Mouse (Mus musculus): ENCODE results near the gene Hcar2.
A peak's percentile ranks its signal among the peaks of the same experiment; 100 is the strongest.

Gene Hcar2

DNA sequence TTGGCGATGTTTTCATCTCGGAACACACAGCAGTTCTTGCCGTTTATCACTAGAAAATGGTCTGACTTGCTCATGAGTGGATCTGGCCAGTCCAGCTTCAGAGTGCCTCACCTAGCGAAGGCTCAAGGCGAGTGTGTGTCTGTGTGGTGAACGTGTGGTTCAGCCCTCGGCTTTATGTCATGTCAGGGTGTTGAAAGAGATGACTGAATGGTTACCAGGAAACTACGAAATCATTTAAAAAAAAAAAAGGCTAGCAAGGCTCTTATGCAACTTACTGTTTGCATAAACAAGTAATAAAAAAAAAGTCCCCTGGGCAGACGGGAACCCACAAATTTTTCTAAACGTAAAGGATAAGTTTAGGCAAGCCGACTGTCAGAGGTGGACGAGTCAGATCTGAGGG is at the start of gene Hcar2:
Gene Hcar2, minus strand, starts transcription at position 135 of the 400 bp plus-strand sequence.
- DNase-seq: no peak

DNA sequence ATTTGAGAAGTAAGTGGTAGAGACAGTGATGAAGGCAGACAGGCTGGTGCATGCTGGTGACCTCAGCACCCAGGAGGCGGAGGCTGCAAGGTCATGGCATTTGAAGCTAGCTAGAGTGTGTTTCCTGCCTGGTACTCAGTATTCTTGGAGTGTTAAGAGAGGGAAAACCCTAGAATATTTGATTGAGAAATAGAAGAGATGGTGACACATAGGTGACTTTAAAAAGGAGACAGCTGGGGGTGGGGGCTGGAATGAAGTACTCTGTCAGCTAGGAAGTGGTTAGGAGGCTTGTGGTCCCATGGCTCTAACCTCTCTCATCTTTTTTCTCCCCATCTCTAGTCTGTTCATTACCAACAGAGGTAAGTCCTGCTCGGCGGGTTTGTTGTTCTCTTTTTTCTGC is 49.6 kb upstream of the Hcar2 start:
- no peak for DNase-seq

DNA sequence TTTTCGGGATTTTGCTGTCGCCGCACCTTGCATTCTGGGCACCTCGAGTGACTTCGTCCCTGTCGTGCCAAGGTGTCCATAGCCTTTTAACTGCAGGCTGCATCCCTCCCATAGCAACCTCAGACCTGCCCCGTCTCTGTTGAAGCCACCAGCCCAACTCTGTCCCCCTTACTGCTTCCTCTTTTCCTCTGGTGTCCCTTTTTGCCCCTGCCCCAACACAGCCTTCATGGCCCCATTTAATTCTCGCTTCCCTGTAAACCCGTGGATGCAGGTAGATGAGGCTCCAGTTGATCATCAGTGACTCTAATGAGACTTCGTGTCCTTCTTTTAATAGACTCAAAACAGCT is 42.3 kb upstream of the Hcar2 start:
- no peak for DNase-seq

DNA sequence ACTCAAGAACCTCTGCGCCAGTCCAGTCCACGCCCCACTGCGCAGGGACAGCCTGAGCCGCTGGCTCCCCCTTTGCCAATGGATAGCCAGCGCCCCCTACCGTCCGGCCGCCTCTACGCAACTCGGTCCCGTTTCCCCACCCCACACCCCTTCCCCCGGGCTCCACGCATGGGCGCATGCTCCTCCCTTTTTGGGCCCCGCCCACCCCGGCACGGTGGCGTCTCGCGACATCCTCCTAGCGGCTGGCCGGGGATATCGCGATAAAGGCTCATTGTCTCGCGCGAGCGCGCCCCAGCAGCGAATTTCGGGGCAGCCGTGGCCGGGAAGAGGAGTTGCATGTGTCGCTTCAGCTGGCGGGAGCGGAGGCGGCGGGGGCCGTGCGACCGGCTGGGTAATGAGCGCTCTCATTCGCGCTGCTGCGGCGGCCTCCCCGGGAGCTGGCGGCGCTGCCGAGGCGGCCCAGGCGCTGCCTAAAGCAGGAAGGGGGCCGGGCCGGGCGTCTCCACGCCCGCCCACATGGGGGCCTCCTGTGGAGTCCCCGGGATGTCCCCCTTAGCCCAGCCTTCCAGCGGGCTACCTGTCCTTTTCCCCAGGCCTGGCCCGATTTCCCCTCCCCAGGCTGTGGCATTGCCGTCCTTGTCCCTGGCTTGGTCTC is 41.8 kb upstream of the Hcar2 start, which contains the start of gene Denr:
Gene Denr, plus strand, starts transcription at position 200 of the 655 bp plus-strand sequence.
- DNase-seq: peak; percentile 98 to 100

DNA sequence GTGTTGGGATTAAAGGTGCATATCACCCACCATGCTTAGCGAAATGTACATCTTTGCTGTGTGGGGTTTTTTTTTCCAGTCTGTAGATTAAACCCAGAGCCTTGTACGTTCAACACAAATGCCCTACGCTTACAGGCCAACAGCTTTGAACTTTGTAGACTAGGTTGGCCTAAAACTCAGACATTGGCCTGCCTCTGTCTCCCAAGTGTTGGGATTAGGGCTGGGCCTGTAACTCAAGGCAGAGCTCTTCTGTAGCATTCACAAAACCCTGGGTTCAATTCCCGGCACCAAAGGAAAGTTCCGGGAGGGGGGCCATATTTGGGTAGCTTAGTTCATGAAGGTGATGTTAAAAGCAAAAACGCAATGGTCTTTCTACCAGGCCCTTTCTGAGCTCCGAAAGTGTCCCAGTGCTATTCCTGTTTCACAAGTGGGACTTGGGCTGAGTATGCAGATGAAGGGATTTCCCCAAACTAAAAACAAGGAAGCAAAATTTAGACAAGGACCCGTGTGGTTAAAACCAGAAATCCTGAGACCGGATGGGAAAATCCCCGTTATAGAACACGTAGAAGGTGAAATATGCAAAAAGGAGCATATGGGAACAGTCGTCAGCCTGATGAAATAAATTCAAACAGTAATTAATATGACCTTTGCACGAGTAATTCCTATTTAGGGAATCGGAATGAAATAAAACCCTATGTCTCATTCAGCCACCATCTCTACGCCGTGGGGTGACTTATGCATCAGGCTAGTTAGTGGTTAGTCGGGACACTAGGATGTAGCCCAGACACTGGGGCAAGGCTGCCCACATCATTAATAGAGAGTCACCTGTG is 41.1 kb upstream of the Hcar2 start:
- no peak for DNase-seq

DNA sequence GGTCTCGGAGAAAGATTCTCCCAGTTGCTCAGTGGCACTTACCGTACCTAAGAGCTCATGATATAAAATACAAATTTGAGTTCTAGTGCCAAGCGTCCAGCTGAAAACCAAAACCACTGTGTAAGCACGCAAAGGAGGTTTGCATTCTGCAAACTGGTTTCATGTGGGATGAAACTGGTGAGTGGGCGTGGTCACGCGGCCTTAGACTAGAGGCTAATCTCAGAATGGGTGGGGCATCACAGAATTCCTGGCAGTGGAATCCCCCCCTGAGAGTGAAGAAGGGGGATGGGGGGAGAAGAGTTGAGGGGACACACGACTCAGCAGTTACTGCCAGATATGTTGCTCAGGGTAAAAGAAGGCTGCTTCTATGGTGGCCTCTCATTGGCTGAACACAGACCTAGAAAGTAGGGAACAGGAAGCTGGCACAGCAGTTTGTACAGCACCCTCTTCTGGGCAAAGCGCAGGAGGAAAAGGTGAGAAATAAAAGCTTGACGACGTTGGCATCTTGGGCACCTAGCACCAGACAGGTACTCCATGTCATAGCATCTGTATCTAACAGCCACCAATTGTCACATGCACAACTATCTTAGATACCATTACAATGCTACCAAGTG is 38.9 kb upstream of the Hcar2 start:
- DNase-seq: peak in 1 of 2 experiments; percentile 13

DNA sequence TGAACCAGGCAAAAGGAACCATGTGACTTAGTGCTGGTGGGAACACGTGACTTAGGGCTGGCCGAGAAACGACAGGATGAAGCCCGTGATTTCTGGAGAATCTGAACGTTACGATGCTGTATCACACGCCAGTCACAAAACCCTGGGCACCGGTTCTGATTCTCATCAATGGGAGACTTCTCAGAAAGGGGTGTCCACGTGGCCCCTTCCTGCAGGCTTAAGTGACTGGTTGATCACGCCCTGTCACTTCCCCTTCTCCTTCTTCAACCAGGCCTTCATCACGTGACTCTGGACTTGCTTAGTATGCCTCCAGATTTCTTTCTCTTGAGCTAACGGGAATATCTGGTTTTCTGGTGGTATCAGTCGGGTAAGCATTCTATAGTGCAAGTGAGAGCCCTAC is 32.1 kb upstream of the Hcar2 start:
- no peak for DNase-seq

DNA sequence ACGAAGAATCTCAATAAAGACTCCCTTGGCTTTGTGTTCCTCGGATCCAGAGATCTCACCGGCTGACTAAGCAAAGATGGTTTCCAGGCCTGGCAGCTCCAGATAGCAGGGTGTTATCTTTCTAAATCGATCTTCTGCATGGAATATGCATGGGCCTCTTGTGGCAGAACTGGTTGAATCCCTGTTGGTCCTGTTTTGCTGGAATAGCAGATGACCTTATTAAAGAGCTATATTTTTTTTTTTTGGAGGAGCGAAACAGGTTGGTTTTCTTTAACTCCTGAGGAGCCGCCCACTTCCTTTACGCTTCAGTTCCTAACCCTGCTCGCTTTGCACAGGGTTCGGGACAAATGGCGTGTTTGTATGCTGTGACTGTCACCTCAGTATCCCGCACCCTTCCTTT is 31.1 kb upstream of the Hcar2 start:
- no peak for DNase-seq

DNA sequence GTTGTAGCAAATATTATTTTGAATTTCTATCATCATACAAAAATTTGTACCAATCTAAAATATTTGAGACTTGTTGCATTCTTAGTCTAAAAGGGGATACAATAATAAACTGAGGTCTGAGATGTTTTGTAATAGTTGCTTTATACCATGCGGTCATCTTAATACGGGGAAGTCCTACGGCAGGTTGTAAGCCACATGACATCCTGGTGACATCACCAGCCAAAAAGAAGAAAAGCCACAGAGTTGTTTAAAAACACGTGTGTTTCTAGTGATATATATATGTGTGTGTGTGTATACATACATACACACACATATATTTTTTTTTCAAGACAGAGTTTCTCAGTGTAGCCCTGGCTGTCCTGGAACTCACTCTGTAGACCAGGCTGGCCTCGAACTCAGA is 28.2 kb upstream of the Hcar2 start:
- DNase-seq: no peak

DNA sequence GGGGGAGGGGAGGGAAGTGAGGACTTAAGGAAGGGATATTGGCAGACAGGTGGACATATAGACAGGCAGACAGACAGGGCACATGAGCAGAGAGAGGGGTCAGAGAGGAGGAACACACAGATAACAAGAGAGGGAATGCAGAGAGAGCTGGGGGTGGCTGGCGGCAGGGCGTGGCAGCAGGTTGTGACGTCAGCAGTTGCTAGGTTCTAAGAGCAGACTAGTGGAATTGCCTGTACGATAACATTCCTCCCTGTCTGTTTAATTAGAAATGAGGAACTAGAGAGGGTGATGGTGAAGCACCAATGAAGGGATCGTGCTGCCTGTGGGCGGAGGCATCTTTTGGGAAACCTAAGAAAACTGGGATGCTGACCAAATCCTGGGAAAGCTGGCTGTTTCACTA is 26.4 kb upstream of the Hcar2 start:
- peak in 1 of 2 experiments; percentile 52 for DNase-seq

DNA sequence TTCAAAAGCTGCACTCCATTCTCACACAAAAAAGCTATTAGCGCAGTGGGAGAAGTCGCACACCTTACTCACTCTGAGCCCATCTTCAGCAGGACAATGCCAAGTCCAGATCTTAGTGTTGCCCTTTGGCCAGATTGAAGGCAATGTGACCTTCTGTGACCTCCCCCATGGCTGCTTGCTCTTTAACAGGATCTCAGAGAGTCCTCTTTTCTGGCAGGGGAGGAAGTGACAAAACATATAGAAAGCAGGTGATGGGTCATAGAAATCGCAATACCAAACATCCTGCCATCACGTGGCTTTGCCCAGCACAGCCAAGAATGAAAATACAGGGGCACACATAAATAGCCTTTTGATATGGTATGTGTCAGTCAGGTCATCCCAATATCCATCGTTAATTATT is 25.7 kb upstream of the Hcar2 start:
- DNase-seq: no peak

DNA sequence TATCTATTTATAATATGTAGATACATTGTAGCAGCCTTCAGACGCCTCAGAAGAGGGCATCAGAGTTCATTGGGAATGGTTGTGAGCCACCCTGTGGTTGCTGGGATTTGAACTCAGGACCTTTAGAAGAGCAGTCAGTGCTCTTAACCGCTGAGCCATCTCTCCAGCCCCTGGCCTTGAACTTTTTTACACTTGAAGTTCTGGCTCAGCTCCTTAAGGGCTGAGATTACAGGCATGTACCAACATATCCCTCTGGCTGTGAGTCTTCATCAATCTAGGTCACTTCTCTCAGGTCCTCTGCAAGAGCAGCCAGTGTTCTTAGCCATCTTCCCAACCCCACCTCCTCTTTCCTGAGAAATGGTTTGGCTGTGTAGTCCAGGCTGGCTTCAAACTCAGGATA is 25.0 kb upstream of the Hcar2 start:
- no peak for DNase-seq

DNA sequence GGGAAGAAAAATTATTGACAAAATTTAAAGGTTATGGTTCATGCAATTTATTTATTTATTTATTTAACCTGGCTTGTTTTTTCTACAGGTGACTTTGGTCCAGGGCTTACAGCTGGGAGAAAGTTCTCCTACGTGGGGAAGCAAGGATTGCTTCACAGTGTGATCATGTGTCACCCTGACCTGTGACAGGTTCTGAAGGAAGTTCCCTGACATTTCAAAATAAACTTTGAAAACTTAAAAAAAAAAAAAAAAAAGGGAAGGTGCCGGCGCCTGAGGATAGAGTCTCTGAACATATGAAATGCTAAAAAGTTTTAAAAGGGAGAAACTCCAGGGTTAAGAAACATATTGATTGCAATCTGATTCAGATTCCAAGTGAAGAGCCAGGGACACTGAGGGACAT is 21.1 kb upstream of the Hcar2 start:
- no peak for DNase-seq

DNA sequence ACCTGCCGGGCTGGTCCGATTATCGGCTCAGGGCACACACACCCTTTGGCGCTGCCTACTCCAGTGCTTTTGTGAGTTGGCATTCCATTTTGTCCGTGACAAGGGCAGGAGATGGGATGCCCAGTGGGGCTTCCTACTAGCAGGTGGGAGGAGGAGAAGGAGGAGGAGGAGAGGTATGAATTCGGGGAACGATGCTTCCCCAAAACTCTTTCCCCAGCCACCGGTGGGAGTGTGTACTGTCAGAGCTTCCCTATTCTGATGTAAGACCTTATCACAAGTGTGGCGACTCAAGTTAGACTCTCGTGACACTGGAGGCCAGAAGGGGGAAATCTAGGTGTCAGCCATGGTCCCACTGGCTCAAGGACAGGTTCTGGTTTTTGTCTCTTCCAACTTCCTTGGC is 19.0 kb upstream of the Hcar2 start:
- DNase-seq: no peak

DNA sequence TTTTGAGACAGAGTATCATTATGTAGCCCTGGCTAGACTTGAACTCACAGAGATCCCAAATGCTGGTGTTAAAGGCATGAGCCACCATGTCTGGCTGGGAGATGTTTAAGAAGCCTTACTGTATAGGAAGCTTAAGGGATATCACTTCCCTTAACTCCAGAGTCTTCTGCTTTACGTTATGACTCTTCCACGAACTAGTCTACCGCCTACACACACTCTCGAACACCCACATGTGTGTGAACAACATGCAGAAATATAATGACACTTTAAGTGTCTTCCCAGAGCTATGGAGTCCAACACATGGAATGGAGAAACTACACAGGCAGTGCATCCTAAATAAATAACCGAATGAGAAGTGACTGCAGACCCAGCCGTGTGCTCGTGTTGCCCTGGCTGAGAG is 18.6 kb upstream of the Hcar2 start:
- DNase-seq: no peak

DNA sequence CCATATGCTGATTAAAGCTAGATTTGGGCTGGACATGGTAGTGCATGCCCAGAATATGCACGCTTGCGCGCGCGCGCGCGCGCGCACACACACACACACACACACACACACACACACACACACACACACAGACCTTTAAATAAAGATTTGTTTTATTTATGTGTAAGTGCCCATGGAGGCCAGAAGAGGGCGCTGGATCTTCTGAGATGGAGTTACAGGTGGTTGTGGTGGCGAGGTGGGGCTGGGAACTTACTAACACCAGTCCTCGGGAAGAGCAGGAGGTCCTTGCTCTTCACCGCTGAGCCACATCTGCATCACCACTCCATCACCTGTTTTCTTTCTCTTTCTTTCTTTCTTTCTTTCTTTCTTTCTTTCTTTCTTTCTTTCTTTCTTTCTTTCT is 15.5 kb upstream of the Hcar2 start:
- DNase-seq: no peak

DNA sequence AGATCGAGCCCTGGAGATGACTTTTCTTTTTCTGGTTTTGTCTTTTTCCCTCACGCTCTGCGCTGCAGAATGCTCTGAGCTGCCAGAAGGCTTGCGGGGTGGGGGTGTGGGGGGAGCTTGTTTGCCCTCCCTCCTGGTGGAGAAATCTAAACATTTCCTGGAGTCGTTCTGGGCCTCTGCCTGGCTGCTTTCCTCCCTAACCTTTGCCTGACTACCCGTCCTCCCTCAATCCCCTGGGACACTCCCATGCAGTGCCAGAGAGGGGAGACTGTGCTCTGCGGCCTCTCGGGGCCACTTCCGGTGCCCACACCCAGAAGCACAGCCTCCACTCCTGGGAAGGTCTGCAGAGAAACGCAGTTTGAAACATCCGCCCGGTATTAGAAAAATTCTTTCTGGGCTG is 14.6 kb upstream of the Hcar2 start, which contains the start of gene Hcar1:
Gene Hcar1, minus strand, starts transcription at position 93 of the 400 bp plus-strand sequence.
- DNase-seq: peak; percentile 16 to 40

DNA sequence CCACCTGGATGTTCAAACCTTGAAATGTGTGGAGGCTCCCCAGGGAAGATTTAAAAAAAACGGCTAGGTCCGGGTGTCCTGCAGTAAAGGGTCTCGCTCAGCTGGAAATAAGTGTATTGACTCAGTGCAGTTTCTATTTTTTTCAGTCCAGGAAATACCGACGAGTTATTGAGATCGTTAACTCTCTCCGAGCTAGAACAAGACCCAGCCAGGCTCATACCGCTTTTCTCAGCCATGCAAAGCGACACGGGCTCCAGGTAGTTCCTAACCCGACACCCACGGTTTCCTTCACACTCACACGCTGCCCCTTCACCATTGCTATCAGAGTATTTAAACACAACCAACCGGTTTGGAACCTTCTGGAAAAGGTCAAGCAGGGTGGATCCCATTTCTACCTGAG is 12.8 kb upstream of the Hcar2 start:
- peak in 1 of 2 experiments; percentile 18 for DNase-seq

DNA sequence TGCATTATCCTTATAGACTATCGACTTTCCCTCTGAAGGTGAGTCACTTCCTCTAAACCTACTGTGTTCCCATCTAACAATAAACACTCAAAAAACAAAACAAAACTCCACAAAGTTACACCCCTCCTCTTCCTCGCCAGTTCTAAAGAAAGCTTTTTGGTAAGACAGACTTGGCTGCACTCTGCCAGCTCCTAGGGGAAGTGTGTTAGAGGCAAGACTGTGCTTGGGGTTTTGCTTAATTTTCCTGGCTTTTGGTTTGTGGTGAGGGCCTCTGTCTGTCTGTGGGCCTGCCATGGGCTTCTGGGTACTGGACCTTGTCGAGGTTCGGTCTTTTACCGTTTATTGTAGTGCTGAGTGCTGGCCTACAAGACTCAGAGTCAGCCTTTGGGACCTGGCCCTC is 8.9 kb upstream of the Hcar2 start:
- no peak for DNase-seq

DNA sequence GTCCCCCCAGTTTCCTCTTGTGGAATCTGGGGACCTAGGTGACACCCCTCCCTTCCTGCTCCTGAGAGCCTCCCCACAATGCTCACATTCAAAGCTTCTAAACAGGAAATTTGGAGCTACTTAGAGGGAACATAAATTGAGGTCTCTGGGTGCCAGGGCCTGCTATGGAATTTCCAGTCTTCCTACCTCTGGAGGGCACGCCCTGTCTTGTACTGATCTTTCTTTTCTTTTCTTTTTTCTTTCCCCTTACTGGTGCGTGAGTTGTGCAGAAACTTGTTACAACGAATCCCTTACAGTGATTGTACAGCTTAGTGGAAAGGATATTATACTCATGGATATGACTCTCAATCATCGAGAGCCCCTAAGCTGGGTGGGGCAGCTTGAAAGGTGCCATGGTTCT is 4.3 kb upstream of the Hcar2 start:
- DNase-seq: no peak

DNA sequence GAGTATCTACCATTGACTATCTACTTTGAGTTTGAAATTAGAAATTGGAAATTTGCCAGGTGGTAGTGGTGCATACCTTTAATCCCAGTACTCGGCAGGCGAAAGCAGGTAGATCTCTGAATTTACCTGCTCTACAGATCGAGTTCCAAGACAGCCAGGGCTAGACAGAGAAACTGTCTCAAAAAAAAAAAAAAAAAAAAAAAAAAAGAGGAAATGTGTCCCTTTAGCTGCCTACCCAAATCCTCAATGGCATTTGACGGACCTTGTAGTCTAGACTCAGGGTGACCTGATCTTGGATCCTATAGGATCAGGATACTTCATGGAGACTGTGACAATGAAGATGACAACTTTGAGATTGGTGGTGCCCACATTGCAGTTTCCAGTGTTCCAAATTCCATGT is 1.2 kb upstream of the Hcar2 start:
- DNase-seq: no peak

DNA sequence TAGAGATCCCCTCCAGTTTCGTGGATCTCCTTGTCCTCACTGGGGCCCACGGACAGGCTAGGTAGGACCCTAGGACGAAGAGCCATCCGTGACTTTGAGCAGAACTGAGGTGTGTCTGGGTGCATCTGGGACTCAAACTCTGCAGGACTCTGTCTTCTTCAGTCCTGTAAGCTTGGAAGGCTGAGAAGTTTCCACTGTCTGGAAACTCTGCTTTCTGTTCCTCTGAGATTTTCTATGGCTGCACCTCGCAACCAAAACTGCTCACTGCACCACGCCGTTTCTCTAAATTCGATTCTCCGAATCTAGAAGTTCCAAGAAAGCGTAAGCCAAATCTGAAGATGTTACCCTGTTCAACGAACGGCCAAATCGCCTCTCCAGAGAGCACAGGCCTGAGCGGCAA is 1.4 kb downstream of the Hcar2 start:
- DNase-seq: no peak

DNA sequence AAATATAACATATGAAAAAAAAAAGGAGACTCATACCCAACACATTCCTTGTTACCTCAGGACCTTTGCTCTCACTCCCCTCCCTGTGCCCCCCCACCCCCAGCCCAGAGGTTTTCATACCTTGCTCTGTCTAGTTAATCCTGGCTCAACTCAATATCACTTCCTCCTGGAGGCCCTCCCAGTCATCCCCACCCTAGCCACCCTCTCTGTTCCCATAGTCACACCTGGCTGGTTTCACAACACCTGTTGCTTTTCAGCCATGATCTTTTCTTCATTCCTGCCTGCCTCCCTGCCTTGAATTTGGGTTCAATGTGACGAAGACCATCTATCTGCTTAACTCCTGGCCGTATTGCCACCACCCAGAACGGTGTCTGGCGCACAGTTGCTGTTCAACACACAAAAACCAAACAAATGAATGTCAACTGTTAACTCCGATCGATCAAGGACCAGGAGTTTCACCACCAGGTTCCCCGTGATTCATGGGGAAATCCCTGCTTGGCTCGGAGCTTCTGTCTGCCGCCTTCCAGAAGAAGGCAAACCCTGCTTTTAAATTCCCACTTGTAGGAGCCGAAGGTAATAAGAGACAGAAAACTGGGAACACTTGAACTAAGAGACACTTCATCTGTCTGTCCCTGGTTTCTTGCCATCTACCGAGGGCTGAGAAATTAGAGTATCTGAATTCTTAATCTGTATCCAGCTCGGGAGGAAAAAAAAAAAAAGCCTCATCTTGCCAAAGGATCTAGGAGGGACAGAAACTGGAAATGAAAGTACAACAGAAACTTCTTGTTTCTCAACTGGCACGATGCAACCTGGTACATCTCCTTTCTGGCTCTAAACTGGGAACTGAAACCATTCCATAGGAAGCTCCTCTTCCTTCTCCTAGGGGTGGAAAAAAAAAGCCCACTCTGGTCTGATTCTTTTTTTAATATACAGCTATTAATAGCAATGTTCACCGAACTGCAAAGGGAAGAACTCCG is 2.6 kb downstream of the Hcar2 start:
- peak in 1 of 2 experiments; percentile 13 for DNase-seq
